Mouse (Mus musculus) MEL (cell line): ENCODE measurements at regions not wholly inside any gene's neighbourhood (a gene's known extent, or its start where the extent isn't known, plus 50 kb on each side); places are given as distances from the start of the nearest gene placed in this dataset.

ENCODE experiments used
- DNase-seq: peaks from one replicate; pipeline ENCODE4 v3.0.0; 2011; ENCODE audit warnings: low read depth, low spot score
- H3K27ac ChIP-seq: 2 replicates; pipeline ENCODE4 v1.5.1; 2012; ENCODE audit warnings: low read depth, mild to moderate bottlenecking, control low read depth, low read length, moderate library complexity; ENCODE audit not compliant: control insufficient read depth
- H3K27me3 ChIP-seq, 2 experiments: fragments of 150-350 bp in 1 of 2; sonication (generic) in 1 of 2; 2 replicates each; pipeline ENCODE4 v1.6.1; 2012; ENCODE audit warnings: low read length in 2 of 2, mild to moderate bottlenecking in 2 of 2, improper control_type of control experiment in 1 of 2, moderate library complexity in 1 of 2; ENCODE audit not compliant: insufficient read depth in 2 of 2, control insufficient read depth in 1 of 2
- H3K36me3 ChIP-seq, 2 experiments: 2 replicates each; pipeline ENCODE4 v1.6.1; 2012 to 2014; ENCODE audit warnings: low read length in 2 of 2, improper control_type of control experiment in 1 of 2, inconsistent platforms in 1 of 2, mild to moderate bottlenecking in 1 of 2; ENCODE audit not compliant: insufficient read depth in 2 of 2, control insufficient read depth in 1 of 2
- H3K4me1 ChIP-seq, 2 experiments: fragments of 150-350 bp in 1 of 2; sonication (generic) in 1 of 2; 2 replicates each; pipeline ENCODE4 v1.6.1; 2012; ENCODE audit warnings: low read length in 2 of 2, improper control_type of control experiment in 1 of 2, mild to moderate bottlenecking in 1 of 2; ENCODE audit not compliant: insufficient read depth in 2 of 2, control insufficient read depth in 1 of 2
- H3K4me3 ChIP-seq, 2 experiments: fragments of 150-350 bp in 1 of 2; sonication (generic) in 1 of 2; 2 replicates each; pipeline ENCODE4 v1.5.1; 2012; ENCODE audit warnings: low read depth in 2 of 2, low read length in 2 of 2, mild to moderate bottlenecking in 2 of 2, moderate library complexity in 2 of 2, control low read depth in 1 of 2, improper control_type of control experiment in 1 of 2; ENCODE audit not compliant: control insufficient read depth in 1 of 2, insufficient read depth in 1 of 2
- H3K79me2 ChIP-seq: 2 replicates; pipeline ENCODE4 v1.6.1; 2012; ENCODE audit warnings: mild to moderate bottlenecking, low read length, moderate library complexity; ENCODE audit not compliant: control insufficient read depth, poor library complexity, insufficient read depth
- H3K9ac ChIP-seq: 2 replicates; pipeline ENCODE4 v1.6.1; 2012; ENCODE audit warnings: low read depth, mild to moderate bottlenecking, control low read depth, low read length, moderate library complexity; ENCODE audit not compliant: control insufficient read depth, poor library complexity, severe bottlenecking
- H3K9me3 ChIP-seq: fragments of 150-350 bp; sonication (generic); replicated peaks from 2 replicates; pipeline ENCODE4 v1.6.1; 2012; ENCODE audit warnings: mild to moderate bottlenecking, low read length, improper control_type of control experiment, moderate library complexity; ENCODE audit not compliant: insufficient read depth
- CHD1 ChIP-seq: IDR thresholded peaks from 2 replicates; pipeline ENCODE4 v1.6.1; 2012; ENCODE audit warnings: low read depth, mild to moderate bottlenecking, inconsistent platforms, low read length, improper control_type of control experiment
- CHD2 ChIP-seq: IDR thresholded peaks from 2 replicates; pipeline ENCODE4 v1.6.1; 2011; ENCODE audit warnings: low read length, improper control_type of control experiment
- CTCF ChIP-seq, 3 experiments: IDR thresholded peaks in 2 of 3; conservative IDR thresholded peaks in 1 of 3; 2 replicates each; pipeline ENCODE4 v1.5.1; 2011 to 2012; ENCODE audit warnings: low read length in 3 of 3, low read depth in 2 of 3, mild to moderate bottlenecking in 2 of 3, improper control_type of control experiment in 1 of 3, inconsistent platforms in 1 of 3, mixed read lengths in 1 of 3, moderate library complexity in 1 of 3; ENCODE audit not compliant: control insufficient read depth in 1 of 3, insufficient read depth in 1 of 3, poor library complexity in 1 of 3, severe bottlenecking in 1 of 3
- E2F4 ChIP-seq: IDR thresholded peaks from 2 replicates; pipeline ENCODE4 v1.6.1; 2011; ENCODE audit warnings: low read depth, low read length, improper control_type of control experiment, borderline replicate concordance
- ELF1 ChIP-seq: IDR thresholded peaks from 2 replicates; pipeline ENCODE4 v1.6.1; 2014; ENCODE audit warnings: low read depth, mild to moderate bottlenecking, inconsistent platforms, low read length, improper control_type of control experiment, moderate library complexity
- EP300 ChIP-seq, 2 experiments: IDR thresholded peaks; 2 replicates each; pipeline ENCODE4 v1.6.1; 2011; ENCODE audit warnings: improper control_type of control experiment in 2 of 2, low read length in 2 of 2, low read depth in 1 of 2, mild to moderate bottlenecking in 1 of 2
- ETS1 ChIP-seq: IDR thresholded peaks from 2 replicates; pipeline ENCODE4 v1.6.1; 2012; ENCODE audit warnings: low read depth, mild to moderate bottlenecking, inconsistent platforms, low read length, improper control_type of control experiment, moderate library complexity
- GABPA ChIP-seq: IDR thresholded peaks from 2 replicates; pipeline ENCODE4 v1.6.1; 2012; ENCODE audit warnings: low read depth, mild to moderate bottlenecking, inconsistent platforms, low read length, improper control_type of control experiment, moderate library complexity
- JUND ChIP-seq: IDR thresholded peaks from 2 replicates; pipeline ENCODE4 v1.6.1; 2011; ENCODE audit warnings: low read depth, mild to moderate bottlenecking, improper control_type of control experiment, low read length
- KAT2A ChIP-seq: conservative IDR thresholded peaks from 2 replicates; pipeline ENCODE4 v1.6.1; 2012; ENCODE audit warnings: low read depth, low read length, improper control_type of control experiment, inconsistent platforms
- MAFK ChIP-seq: IDR thresholded peaks from 2 replicates; pipeline ENCODE4 v1.6.1; 2011; ENCODE audit warnings: low read depth, mild to moderate bottlenecking, low read length, improper control_type of control experiment, borderline replicate concordance
- MAX ChIP-seq: IDR thresholded peaks from 2 replicates; pipeline ENCODE4 v1.6.1; 2011; ENCODE audit warnings: low read length, improper control_type of control experiment
- MYB ChIP-seq: IDR thresholded peaks from 2 replicates; pipeline ENCODE4 v1.6.1; 2011; ENCODE audit warnings: mild to moderate bottlenecking, low read depth, low read length, improper control_type of control experiment
- NELFE ChIP-seq: IDR thresholded peaks from 2 replicates; pipeline ENCODE4 v1.6.1; 2011; ENCODE audit warnings: low read depth, low read length, improper control_type of control experiment
- NRF1 ChIP-seq: IDR thresholded peaks from 2 replicates; pipeline ENCODE4 v1.6.1; 2014; ENCODE audit warnings: low read depth, mild to moderate bottlenecking, inconsistent platforms, low read length, improper control_type of control experiment, moderate library complexity; ENCODE audit not compliant: poor library complexity, insufficient read depth, severe bottlenecking
- RAD21 ChIP-seq: IDR thresholded peaks from 2 replicates; pipeline ENCODE4 v1.6.1; 2011; ENCODE audit warnings: mild to moderate bottlenecking, low read depth, low read length, improper control_type of control experiment
- TBP ChIP-seq: IDR thresholded peaks from 2 replicates; pipeline ENCODE4 v1.8.0; 2011; ENCODE audit warnings: low read depth, low read length, improper control_type of control experiment
- USF1 ChIP-seq: IDR thresholded peaks from 2 replicates; pipeline ENCODE4 v1.6.1; 2014; ENCODE audit warnings: low read depth, mild to moderate bottlenecking, inconsistent platforms, low read length, improper control_type of control experiment, moderate library complexity
- USF2 ChIP-seq, 2 experiments: IDR thresholded peaks; 2 replicates each; pipeline ENCODE4 v1.6.1; 2011 to 2012; ENCODE audit warnings: improper control_type of control experiment in 2 of 2, low read length in 2 of 2, borderline replicate concordance in 1 of 2, inconsistent platforms in 1 of 2, low read depth in 1 of 2, mild to moderate bottlenecking in 1 of 2; ENCODE audit not compliant: insufficient read depth in 1 of 2
- ZC3H11A ChIP-seq: IDR thresholded peaks from 2 replicates; pipeline ENCODE4 v1.6.1; 2012; ENCODE audit warnings: low read depth, mild to moderate bottlenecking, inconsistent platforms, low read length, improper control_type of control experiment
- ZKSCAN1 ChIP-seq: IDR thresholded peaks from 2 replicates; pipeline ENCODE4 v1.6.1; 2012; ENCODE audit warnings: low read depth, mild to moderate bottlenecking, inconsistent platforms, low read length, improper control_type of control experiment, moderate library complexity
- ZMIZ1 ChIP-seq: IDR thresholded peaks from 2 replicates; pipeline ENCODE4 v1.6.1; 2012; ENCODE audit warnings: low read depth, mild to moderate bottlenecking, inconsistent platforms, low read length, improper control_type of control experiment, moderate library complexity
- ZNF384 ChIP-seq: IDR thresholded peaks from 2 replicates; pipeline ENCODE4 v1.6.1; 2012; ENCODE audit warnings: low read depth, mild to moderate bottlenecking, inconsistent platforms, low read length, improper control_type of control experiment

DNA sequence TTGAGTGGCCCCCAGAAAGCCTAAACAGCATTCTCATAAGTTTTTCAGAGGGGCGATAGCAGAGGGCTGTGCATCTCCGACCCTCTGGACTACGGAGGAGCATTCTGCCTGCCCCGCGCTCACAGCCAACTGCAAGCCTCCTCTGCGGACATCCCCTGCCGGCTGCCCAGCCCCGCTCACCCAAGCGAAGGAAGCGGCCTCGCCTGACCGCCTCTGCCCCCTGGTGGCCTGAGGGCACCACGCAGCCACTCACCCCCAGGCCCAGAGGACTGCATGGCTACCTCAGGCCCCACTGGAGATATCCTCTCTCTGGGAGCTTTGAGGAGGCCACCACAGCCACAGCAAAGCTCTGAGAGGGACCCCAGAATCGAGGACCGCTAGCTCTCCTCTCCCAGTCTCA is 58.8 kb upstream of the Dlk1 start:
- Histone ChIP-seq H3K4me1 (no peaks in the 10 kb centered on the region), H3K27me3 (no peaks in the 10 kb centered on the region), H3K27ac (no peak overlapping the region), H3K9me3 (no peaks in the 10 kb centered on the region), H3K36me3 (no peaks in the 10 kb centered on the region), H3K4me3 (no peak overlapping the region), H3K79me2 (no peaks in the 10 kb centered on the region), H3K9ac (no peak overlapping the region)
- DNase-seq = no peak
- TF ChIP-seq MYB (no peak), TBP (no peak), CHD1 (no peak), CTCF (IDR thresholded peaks at IDR 0.05 in 2 of 3, conservative IDR thresholded peaks at IDR 0.05 in 1 of 3; ENCODE audit: control insufficient read depth in 1 of 3, insufficient read depth in 1 of 3, low read depth in 2 of 3, low read length in 3 of 3, poor library complexity in 1 of 3, severe bottlenecking in 1 of 3) (peak in 2 of 3 experiments; percentile 3 to 41; a peak in 3 of 6 replicates), ZNF384 (no peak), USF1 (no peak)
- TF ChIP-seq, all 39 proteins: peak for 1

DNA sequence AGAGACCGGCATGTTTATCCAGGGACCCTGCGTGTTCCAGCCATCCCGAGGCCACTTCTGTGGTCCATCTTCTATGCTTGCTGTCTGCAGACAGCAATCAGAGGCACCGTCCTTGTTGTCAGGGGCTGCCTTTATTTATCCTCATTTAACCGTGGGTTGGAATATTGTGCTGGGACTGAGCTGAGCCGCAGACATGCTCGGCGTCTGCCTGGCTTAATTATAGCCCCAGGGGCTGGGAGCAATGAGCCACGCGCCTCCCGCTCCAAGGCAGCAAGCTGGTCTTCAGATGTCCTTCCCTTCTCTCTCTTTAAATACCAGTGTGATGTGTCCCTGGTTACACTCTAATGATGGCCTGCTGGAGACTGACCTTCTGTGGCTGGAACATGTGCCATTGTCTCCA is 58.2 kb upstream of the Dlk1 start:
- Histone ChIP-seq H3K27me3 (no peaks in the 10 kb centered on the region), H3K4me1 (no peaks in the 10 kb centered on the region), H3K9ac (no peak overlapping the region), H3K36me3 (no peaks in the 10 kb centered on the region), H3K79me2 (no peaks in the 10 kb centered on the region), H3K9me3 (no peaks in the 10 kb centered on the region), H3K4me3 (no peak overlapping the region), H3K27ac (no peak overlapping the region)
- DNase-seq = no peak
- TF ChIP-seq ELF1 (no peak), ETS1 (no peak), NRF1 (no peak), ZC3H11A (no peak), EP300 (IDR thresholded peaks at IDR 0.05; ENCODE audit: low read depth in 1 of 2, low read length in 2 of 2) (no peak), NELFE (no peak), MAFK (no peak), RAD21 (no peak)

DNA sequence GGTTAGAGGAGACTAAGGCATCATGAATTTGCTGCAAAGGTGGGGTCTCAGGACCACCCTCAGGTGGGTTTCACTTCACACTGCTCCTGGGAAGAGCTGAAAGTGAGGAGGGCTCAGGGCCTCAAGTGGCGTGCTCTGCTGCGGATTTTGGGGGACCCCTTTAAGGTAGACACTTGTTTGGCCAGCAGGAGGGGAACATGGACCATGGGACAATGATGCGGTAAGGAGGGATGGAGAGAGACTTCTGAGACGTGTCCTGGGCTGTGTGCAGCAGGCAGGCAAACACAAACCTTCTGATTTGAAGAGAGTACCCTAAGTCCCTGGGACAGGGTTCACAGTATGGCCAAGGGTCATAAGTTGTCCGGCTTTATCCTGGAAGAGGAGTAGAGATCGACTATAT is 56.0 kb upstream of the Dlk1 start:
- Histone ChIP-seq H3K4me3 (no peak overlapping the region), H3K27ac (no peak overlapping the region), H3K9me3 (no peaks in the 10 kb centered on the region), H3K4me1 (no peaks in the 10 kb centered on the region), H3K36me3 (no peaks in the 10 kb centered on the region), H3K9ac (no peak overlapping the region), H3K79me2 (no peaks in the 10 kb centered on the region), H3K27me3 (no peaks in the 10 kb centered on the region)
- DNase-seq = no peak
- TF ChIP-seq ZNF384 (no peak), USF2 (IDR thresholded peaks at IDR 0.05; ENCODE audit: borderline replicate concordance in 1 of 2, insufficient read depth in 1 of 2, low read depth in 1 of 2, low read length in 2 of 2) (no peak), ZKSCAN1 (no peak), ZMIZ1 (no peak), MAX (no peak), CTCF (IDR thresholded peaks at IDR 0.05 in 2 of 3, conservative IDR thresholded peaks at IDR 0.05 in 1 of 3; ENCODE audit: control insufficient read depth in 1 of 3, insufficient read depth in 1 of 3, low read depth in 2 of 3, low read length in 3 of 3, poor library complexity in 1 of 3, severe bottlenecking in 1 of 3) (no peak), CHD2 (no peak), KAT2A (no peak), ZC3H11A (no peak), CHD1 (no peak), MAFK (no peak), JUND (no peak), ELF1 (no peak), E2F4 (no peak), GABPA (no peak), USF1 (no peak), NELFE (no peak), ETS1 (no peak)
